Mouse (Mus musculus): ENCODE measurements around the gene Snap47. TPM values are rescaled to one million over a fixed set of nuclear protein-coding genes. Genes with fewer than 3 reads are reported as not detected.

Gene Snap47
- polyA plus RNA-seq, 1 experiment from 2014 or later = 230 TPM

DNA sequence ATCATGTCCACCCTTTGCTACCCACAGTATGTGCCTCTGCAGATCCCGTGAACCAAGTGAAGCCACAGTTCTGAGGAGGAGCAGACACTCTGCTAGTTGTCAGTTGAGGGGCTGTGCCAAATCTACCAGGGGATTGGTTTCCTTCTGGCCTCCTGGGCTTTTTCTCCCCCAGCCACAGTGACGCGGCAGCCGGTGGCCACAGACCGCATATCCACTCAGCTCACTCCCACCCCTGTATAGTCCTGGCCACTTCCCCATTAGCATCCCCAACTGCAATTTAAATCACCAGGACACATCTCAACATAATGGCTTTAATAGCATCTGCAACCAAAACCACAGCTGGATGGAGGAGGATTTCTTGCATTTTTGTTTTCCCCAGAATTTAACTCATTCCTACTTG, 32.3 kb downstream of the Snap47 start:
- 78% methylated on average over 5 of the region's 5 CpGs for WGBS
- Histone ChIP-seq H3K9ac (no peak overlapping the region), H3K4me1 (no peaks in the 10 kb centered on the region), H3K9me3 (replicated peaks) (no peaks in the 10 kb centered on the region), H3K36me3 (peaks cover 75% of the 10 kb centered on the region), H3K27me3 (no peaks in the 10 kb centered on the region), H3K4me2 (replicated peaks) (no peak overlapping the region), H3K27ac (no peak overlapping the region), H3K4me3 (no peak overlapping the region)
- ATAC-seq (ENCODE audit: low FRiP score) = no peak

DNA sequence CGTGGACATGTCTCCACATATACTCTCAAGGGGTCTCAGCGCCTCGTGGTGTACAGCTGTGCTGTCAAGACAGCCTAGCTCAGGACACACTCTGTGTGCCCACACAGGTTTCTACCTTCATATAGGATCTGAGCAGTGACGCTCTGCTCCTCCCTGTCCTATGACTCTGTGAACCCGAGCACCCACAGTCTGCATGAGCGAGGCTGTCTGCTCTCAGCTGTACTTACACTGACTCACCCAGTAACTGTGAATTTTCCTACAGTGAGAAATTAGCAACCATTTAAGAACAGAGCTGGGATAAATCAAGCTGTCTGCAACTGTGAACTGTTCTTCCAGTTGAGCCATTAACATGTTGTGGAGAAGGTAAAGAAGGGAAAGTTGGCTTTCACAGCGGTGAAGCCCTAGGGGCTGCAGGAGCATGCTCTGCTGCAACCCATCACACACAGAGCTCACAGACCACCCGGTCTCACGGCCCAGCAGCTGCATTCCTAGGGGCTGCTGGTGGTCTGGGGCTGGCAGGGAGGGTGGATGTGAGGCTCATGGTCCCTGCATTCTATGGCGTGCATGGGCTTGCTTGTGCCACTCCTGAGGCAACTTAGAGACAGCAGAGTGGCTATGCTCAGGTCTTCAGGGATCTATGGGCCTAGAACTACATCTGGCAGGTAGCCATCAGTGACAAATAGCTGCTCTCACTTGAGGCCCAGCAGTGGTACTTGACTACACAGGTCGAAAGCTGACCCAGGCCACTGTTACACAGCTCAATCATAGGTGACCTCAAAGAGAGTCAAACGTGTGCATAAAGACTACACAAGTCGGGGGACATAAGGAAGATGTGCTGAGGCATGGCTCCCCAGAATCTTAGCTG, 37.8 kb downstream of the Snap47 start:
- no peak overlapping the region for H3K9ac ChIP-seq
- peaks cover 52% of the 10 kb centered on the region for H3K36me3 ChIP-seq
- 86% methylated on average over 13 of the region's 13 CpGs for WGBS

DNA sequence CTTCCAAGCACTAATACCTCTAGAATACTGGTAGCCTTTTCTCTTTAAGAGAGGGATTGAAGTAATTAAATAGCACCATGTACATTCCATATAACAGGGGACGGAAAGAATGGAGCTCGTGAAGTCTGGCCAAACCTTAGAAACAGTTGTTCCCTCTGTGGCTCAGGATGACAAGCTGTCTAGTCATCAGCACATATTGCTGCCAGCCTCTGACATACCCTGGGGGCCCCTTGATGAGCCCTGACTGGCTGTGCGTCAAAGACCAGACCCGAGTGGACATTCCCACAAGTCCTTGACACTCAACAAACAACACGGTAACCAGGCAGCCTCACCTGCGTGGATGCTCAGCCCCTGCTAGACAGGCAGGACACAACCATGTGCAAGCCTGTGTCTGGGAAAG, 38.9 kb downstream of the Snap47 start:
- Histone ChIP-seq H3K4me2 (replicated peaks) (no peak overlapping the region), H3K4me1 (0 out of 2 replicates have a peak, but pooled peaks cover 7% of the 10 kb centered on the region), H3K4me3 (no peak overlapping the region), H3K36me3 (peaks cover 56% of the 10 kb centered on the region), H3K27me3 (no peaks in the 10 kb centered on the region), H3K27ac (no peak overlapping the region), H3K9ac (no peak overlapping the region), H3K9me3 (replicated peaks) (no peaks in the 10 kb centered on the region)
- ATAC-seq (ENCODE audit: low FRiP score) = no peak
- 80% methylated on average over 6 of the region's 6 CpGs for WGBS

More for the DNA sequence above, 37.8 kb downstream of the Snap47 start:
- Histone ChIP-seq H3K4me1 (0 out of 2 replicates have a peak, but pooled peaks cover 7% of the 10 kb centered on the region), H3K27me3 (no peaks in the 10 kb centered on the region), H3K27ac (no peak overlapping the region), H3K4me2 (replicated peaks) (no peak overlapping the region), H3K4me3 (no peak overlapping the region), H3K9me3 (replicated peaks) (no peaks in the 10 kb centered on the region)
- ATAC-seq (ENCODE audit: low FRiP score) = no peak

DNA sequence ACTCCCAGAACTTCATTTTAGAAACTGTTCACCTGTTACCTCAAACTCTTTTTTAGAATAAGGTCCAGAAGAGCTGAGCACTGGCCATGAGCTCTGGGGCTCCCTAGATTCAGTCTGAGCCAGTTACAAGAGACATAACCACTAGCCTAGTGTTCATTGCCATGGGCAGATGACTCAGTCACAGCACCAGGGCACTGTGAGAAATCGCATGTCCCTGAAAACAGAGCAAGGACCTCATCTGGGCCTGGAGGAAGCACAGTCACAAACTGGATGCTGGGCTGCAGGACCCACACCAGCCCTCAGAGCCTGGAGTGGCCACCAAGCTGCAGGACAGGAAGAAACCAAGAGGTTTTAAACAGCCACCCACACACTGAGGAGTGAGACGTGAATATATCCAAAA, 40.1 kb downstream of the Snap47 start:
- 77% methylated on average over 2 of the region's 2 CpGs for WGBS
- Histone ChIP-seq H3K9ac (no peak overlapping the region), H3K4me2 (replicated peaks) (no peak overlapping the region), H3K4me3 (no peak overlapping the region), H3K27me3 (no peaks in the 10 kb centered on the region), H3K36me3 (peaks cover 59% of the 10 kb centered on the region), H3K4me1 (0 out of 2 replicates have a peak, but pooled peaks cover 7% of the 10 kb centered on the region), H3K27ac (no peak overlapping the region), H3K9me3 (replicated peaks) (no peaks in the 10 kb centered on the region)
- ATAC-seq (ENCODE audit: low FRiP score) = no peak

DNA sequence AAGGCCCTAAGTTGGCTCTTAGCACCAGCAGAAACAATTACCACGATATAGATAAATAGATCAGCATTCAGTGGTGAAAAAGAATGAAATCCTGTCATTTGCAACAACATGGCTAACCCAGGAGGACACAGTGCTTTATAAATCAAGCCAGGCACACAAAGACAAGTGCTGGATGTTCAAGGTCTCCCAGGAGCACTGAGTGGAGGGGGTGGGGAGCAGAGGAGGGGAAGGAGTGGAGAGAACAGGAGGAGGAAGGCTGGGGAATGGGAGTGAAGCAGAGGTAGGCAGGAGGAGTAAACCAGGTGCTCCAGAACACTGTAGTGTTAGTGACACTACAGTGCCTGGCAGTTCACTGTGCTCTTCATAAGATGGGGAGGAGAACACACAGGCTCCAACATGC, 45.2 kb downstream of the Snap47 start:
- 81% methylated on average over 1 of the region's 1 CpGs for WGBS
- H3K36me3 ChIP-seq = peaks cover 46% of the 10 kb centered on the region

DNA sequence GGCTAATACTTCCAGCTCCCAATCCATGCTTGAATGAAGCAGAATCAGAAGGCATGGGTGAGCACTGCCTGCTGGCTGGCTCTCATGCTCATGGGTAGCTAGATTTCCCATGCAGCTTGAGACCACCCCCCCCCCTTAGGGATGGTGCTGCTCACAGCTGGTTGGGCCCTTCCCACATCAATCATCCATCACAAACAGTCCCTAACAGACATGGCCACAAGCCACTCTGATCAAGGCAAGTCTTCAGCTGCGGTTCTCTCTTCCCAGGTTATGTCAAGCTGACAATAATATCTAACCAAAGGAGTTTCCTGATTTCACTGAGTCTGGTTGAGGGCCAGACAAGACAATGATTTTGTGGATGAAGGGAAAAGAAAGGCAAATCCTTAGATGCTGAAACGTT, 50.1 kb downstream of the Snap47 start:
- 79% methylated on average over 2 of the region's 2 CpGs for WGBS
- Histone ChIP-seq H3K4me1 (0 out of 2 replicates have a peak, but pooled peaks cover 2% of the 10 kb centered on the region), H3K9me3 (replicated peaks) (no peaks in the 10 kb centered on the region), H3K27ac (no peak overlapping the region), H3K4me3 (no peak overlapping the region), H3K27me3 (no peaks in the 10 kb centered on the region), H3K4me2 (replicated peaks) (no peak overlapping the region), H3K36me3 (peaks cover 11% of the 10 kb centered on the region), H3K9ac (no peak overlapping the region)
- no peak for ATAC-seq (ENCODE audit: low FRiP score)

More for the DNA sequence above, 45.2 kb downstream of the Snap47 start:
- Histone ChIP-seq H3K27ac (no peak overlapping the region), H3K4me3 (no peak overlapping the region), H3K9ac (no peak overlapping the region), H3K4me2 (replicated peaks) (no peak overlapping the region), H3K4me1 (no peaks in the 10 kb centered on the region), H3K27me3 (no peaks in the 10 kb centered on the region), H3K9me3 (replicated peaks) (no peaks in the 10 kb centered on the region)
- no peak for ATAC-seq (ENCODE audit: low FRiP score)

DNA sequence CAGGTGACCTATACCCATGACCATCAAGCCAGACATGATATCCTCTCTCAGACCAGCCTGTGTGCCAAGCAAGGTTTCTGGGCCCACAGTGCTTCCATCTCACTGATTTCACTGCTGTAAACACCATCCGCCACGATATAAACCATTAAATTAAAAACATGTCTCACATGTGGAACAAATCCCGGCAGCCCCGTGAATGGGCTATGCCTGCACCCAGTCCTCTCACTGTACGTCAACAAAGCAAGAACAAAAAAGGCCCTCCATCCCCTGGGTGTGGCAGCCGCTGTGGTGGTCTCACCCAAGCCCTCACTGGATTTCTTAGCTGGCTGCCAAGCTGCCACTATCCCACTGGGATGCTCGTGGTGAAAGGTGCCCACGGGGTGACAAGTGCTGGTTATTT, 51.2 kb downstream of the Snap47 start:
- 78% methylated on average over 8 of the region's 8 CpGs for whole genome bisulfite sequencing
- Histone ChIP-seq H3K4me1 (0 out of 2 replicates have a peak, but pooled peaks cover 2% of the 10 kb centered on the region), H3K27me3 (no peaks in the 10 kb centered on the region), H3K4me3 (no peak overlapping the region), H3K9ac (no peak overlapping the region), H3K9me3 (replicated peaks) (no peaks in the 10 kb centered on the region), H3K4me2 (replicated peaks) (no peak overlapping the region), H3K27ac (no peak overlapping the region), H3K36me3 (peaks cover 7% of the 10 kb centered on the region)
- ATAC-seq (ENCODE audit: low FRiP score) = no peak

DNA sequence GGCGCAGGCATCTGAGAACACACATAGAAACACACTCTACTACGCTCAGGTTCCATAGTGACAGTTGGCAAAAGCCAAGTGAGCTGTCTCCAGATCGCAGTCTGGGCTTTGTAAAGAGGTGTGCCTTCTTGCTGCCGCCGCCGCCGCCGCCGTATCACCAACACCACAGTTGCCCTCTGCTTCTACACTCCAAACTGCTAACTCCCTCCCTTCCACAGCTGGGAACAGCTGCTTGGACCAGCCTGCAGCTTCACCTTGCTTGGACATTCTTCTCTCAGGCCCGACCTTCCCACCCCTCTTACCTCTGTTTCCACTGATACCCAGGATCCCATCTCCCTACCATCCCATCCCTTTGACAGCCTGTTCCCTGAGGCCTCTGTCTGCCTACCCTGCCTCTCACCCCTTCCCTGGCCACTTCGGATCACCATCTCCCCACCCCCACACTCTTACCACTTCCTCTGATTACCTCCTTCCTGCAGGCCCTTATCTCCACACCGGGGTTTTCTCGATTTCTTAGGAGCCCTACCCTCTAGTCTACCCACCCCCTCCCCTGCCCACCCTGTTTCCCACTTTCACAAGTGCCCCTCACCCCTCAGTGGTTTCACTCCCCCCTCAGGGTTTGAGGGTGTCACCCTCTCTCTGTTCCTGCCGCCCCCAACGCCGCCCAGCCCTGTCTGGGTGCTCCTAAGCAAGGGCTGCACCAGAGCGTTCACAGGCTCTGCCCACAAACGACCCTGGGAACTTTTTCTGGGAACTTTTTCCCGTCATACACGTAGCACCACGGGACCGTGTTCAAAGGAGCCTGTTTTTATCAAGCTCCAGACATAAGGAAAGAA, 53.2 kb downstream of the Snap47 start:
- no peaks in the 10 kb centered on the region for H3K9me3 ChIP-seq (replicated peaks)
- H3K4me3 ChIP-seq = no peak overlapping the region
- H3K4me1 ChIP-seq = 0 out of 2 replicates have a peak, but pooled peaks cover 9% of the 10 kb centered on the region
- no peak for ATAC-seq (ENCODE audit: low FRiP score)
- H3K36me3 ChIP-seq = no peaks in the 10 kb centered on the region
- no peaks in the 10 kb centered on the region for H3K27me3 ChIP-seq
- no peak overlapping the region for H3K9ac ChIP-seq
- WGBS = 66% methylated on average over 22 of the region's 22 CpGs
- H3K4me2 ChIP-seq (replicated peaks) = no peak overlapping the region
- 0 out of 2 replicates have a peak overlapping the region, but pooled peaks have one; percentile 5 for H3K27ac ChIP-seq

DNA sequence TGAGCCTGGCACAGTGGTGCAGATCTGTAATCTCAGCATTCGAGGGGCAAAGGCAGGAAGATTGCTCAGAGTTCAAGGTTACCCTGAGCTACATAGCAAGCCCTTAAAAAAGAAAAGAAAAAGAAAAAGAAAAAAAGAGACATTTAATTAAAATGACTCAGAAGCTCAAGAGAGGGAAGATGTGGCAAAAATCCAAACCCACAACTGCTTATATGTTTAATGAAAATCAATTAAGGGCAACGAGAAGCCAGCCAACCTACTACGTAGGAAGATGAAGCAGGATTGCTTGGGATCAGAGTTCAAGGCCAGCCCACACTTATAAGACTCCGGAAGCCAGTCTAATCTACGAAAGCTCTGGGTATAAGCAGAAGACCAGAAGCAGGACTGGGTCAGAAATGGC, 56.5 kb downstream of the Snap47 start:
- Histone ChIP-seq H3K36me3 (no peaks in the 10 kb centered on the region), H3K4me1 (0 out of 2 replicates have a peak, but pooled peaks cover 9% of the 10 kb centered on the region), H3K9ac (no peak overlapping the region), H3K4me2 (replicated peaks) (no peak overlapping the region), H3K27me3 (no peaks in the 10 kb centered on the region), H3K4me3 (no peak overlapping the region), H3K27ac (no peak overlapping the region), H3K9me3 (replicated peaks) (no peaks in the 10 kb centered on the region)
- no peak for ATAC-seq (ENCODE audit: low FRiP score)
- WGBS = 91% methylated on average over 5 of the region's 5 CpGs

DNA sequence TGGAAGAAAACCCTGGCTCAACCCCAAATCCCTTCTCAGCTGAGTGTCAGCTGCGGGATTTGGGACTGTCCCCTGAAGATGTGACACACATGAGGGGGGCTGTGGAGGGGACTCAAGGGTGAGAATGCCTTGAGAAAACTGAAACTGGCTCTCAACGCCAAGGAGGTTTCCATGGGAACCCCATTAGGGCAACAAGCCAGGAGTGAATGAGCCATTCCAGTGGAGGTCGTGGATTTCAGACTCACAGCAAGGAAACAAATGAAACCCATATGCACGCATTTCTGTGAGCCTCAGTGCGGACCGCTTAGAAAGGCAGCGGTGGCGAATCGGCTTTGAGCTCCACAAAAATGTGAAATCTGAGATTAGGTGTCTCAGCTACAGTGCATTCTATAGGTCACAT, 57.4 kb downstream of the Snap47 start:
- Histone ChIP-seq H3K4me3 (no peak overlapping the region), H3K9me3 (replicated peaks) (no peaks in the 10 kb centered on the region), H3K4me2 (replicated peaks) (no peak overlapping the region), H3K4me1 (0 out of 2 replicates have a peak, but pooled peaks cover 9% of the 10 kb centered on the region), H3K36me3 (no peaks in the 10 kb centered on the region), H3K9ac (no peak overlapping the region), H3K27ac (0 out of 2 replicates have a peak overlapping the region, but pooled peaks have one; percentile 25), H3K27me3 (no peaks in the 10 kb centered on the region)
- WGBS = 32% methylated on average over 9 of the region's 9 CpGs
- ATAC-seq (ENCODE audit: low FRiP score) = no peak

DNA sequence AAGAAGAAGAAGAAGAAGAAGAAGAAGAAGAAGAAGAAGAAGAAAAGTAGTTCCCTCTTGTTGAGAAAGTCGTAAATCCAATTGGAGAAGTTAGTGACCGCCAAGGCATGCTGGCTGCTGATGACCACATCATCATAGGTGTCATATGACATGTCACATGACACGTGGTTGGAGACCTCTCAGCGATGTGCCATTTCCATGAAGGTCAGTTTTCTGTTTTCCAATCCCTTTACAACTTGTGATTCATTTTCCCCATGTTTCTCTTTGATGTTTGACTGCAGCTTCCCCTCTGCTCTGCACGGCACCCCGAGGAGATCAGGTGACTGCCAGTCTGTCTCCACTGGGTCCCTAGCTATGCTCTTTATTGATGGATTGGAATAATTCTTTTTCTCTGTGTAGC, 58.7 kb downstream of the Snap47 start:
- ATAC-seq (ENCODE audit: low FRiP score) = no peak
- Histone ChIP-seq H3K9ac (no peak overlapping the region), H3K27ac (no peak overlapping the region), H3K27me3 (no peaks in the 10 kb centered on the region), H3K4me1 (peaks cover 10% of the 10 kb centered on the region; the same call in 1 of the 2 replicates), H3K4me3 (no peak overlapping the region), H3K4me2 (replicated peaks) (no peak overlapping the region), H3K9me3 (replicated peaks) (no peaks in the 10 kb centered on the region), H3K36me3 (no peaks in the 10 kb centered on the region)
- WGBS = 68% methylated on average over 6 of the region's 6 CpGs

DNA sequence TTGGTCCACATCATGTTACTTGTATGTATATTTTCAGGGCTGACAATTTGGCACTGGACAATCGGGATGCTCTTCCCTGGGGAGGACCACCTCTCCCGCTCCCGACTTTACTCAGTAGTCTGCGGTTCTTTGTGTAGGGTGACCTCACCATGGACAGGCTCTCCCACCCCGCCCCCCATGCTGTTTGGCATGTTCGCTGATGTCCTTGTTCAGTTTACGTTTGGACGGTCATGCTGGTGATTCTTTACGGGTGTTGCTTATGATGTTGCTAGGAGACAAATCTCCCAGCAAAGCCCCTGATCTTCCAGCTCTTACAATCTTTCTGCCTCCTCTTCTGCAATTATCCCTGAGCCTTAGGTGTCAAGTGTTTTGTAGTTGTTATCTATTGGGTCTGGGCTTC, 60.5 kb downstream of the Snap47 start:
- H3K27me3 ChIP-seq = no peaks in the 10 kb centered on the region
- H3K27ac ChIP-seq = no peak overlapping the region
- peaks cover 14% of the 10 kb centered on the region; the same call in 1 of the 2 replicates for H3K4me1 ChIP-seq
- no peak overlapping the region for H3K9ac ChIP-seq
- H3K4me3 ChIP-seq = no peak overlapping the region
- ATAC-seq (ENCODE audit: low FRiP score) = no peak
- no peaks in the 10 kb centered on the region for H3K9me3 ChIP-seq (replicated peaks)
- 71% methylated on average over 9 of the region's 9 CpGs for WGBS
- no peaks in the 10 kb centered on the region for H3K36me3 ChIP-seq
- H3K4me2 ChIP-seq (replicated peaks) = no peak overlapping the region

All from hindbrain, embryonic 12.5 days (tissue).